Mouse (Mus musculus): Measurements from ENCODE around the gene Gm49027.
A peak's percentile ranks its signal among the peaks of the same experiment; 100 is the strongest.

Gene Gm49027

DNA sequence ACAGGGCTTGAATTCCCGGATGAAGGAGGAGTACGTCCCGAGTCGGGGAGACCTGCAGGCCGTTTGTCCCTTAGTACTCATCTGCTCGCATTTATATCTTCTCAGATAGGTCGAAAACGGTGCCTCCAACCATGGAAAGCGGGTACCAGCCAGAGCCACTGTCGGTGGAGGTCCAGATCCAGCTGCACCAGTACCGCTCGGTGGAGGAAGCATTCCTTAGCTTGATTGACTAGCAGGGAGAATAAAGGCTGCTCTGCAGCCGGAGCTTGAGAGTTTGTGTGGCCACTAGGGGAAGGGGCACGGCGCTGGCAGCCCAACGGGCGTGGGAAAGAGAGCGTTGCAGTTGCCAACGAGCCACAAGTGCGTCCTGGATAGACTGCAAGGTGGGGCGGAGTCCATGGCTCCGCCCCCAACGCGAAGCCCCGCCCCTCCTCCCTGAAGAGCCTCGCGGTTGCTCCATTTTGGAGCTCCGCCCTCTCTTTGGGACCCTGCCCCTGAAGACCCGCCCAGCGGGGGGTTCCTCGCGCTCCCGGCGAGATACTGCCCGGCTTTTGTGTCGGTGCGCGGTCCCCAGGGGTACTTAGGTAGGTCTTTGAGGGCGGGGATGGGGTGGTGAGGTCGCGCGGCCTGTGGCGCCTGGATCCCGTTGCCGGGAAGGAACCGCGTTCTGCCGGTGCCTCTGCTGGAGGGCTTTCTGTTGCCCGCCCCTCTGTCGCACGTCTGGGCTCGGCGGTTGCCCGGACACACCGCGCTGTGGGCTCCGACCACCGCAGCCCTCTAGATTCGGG, 17.2 kb downstream of the Gm49027 start:
- DNase-seq (ENCODE audit: low read depth, low spot score), result peak; percentile 60

DNA sequence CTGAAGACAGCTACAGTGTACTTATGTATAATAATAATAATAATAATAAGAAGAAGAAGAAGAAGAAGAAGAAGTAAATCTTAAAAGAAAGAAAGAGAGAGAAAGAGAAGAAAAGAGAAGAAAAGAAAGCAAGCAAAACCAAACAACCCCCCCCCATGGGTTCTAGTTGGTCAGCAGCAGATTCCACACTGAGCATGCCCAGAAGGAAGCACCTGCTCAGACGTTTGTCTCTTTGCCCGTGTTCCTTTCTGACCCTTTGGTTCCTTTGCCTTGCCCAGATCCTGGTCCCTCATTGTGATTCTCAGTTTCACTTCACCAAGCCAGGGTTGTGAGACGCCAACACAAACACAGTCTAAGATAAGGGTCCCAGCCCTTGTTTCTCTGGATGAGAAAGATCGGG, 23.3 kb downstream of the Gm49027 start:
- DNase-seq (ENCODE audit: low read depth, low spot score), result no peak

DNA sequence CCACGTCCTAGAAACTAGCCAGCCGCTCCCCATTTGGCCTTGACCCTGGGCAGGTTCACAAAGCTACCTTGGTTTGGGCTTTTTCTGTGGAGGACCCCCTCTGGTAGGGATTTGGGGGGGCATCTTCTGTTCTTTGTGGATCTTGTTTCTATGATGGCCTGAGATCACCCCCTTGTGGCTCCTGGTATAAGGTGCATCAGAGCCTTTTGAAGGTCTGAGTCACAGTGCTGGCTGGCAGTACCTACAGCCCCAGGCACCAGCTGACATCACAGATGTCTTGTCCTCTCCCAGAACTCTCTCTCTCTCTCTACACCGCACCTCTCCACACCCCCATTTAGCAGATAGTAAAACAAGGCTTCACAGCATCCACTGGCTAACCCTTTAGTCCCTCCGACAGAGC, 25.6 kb downstream of the Gm49027 start:
- no peak for DNase-seq (ENCODE audit: low read depth, low spot score)

DNA sequence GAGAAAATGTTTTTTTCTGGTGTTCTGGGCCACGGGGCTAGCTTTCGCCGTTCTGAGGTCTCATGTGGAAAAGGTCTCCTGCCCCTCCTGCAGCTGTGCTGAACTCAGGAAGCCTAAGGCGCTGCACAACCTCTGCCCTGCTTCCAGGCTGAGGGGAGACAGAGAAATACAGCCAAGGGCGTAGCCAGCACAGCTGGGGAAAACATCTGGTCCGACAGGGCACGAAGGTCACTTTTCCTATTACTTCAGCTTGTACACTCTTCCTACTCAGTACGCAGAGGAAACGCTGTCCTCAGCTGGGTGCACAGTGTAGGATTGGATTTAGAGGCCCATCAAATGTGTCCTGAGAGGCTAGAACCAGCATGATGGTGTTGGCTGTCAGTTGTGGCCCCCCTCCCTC, 35.4 kb downstream of the Gm49027 start:
- peak; percentile 58 for DNase-seq (ENCODE audit: low read depth, low spot score)

DNA sequence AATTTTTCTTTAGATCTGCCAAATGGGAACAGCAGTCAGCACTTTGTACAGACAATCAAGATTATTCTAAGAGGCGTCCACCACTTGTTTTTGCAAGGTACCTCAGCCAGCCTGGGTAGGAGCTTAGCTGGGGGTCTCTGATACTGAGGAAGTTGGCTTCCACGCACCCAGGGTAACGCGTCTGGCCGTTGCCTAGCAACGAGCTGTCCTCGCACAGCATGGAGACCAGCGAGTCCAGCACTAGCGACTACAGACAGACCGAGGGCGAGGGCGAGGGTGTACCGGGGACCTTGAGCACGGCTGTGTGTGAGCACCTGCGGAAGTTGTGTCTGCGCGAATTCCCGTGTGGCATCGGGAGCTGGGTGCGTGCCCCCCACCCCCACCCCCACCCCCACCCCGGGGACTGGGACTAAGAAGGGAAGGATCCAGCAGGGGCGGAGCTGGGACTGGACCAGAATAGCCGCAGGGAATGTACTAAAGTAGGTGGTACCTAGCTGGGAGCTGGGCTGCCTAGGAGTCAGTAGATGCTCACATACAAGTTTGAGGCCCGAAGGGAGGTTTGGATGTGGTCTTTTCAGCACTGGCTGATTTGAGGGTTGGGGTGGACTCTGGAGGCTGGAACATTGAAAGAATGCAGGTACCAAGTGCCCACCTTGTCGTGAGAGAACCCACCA, 36.0 kb downstream of the Gm49027 start, which contains the start of the genes Lrrc43 and Il31:
TSS of gene Lrrc43 (plus strand) at position 194 of the 674 bp plus-strand sequence.
TSS of gene Il31 (minus strand) at position 378 of the 674 bp plus-strand sequence.
- no peak for DNase-seq (ENCODE audit: low read depth, low spot score)

DNA sequence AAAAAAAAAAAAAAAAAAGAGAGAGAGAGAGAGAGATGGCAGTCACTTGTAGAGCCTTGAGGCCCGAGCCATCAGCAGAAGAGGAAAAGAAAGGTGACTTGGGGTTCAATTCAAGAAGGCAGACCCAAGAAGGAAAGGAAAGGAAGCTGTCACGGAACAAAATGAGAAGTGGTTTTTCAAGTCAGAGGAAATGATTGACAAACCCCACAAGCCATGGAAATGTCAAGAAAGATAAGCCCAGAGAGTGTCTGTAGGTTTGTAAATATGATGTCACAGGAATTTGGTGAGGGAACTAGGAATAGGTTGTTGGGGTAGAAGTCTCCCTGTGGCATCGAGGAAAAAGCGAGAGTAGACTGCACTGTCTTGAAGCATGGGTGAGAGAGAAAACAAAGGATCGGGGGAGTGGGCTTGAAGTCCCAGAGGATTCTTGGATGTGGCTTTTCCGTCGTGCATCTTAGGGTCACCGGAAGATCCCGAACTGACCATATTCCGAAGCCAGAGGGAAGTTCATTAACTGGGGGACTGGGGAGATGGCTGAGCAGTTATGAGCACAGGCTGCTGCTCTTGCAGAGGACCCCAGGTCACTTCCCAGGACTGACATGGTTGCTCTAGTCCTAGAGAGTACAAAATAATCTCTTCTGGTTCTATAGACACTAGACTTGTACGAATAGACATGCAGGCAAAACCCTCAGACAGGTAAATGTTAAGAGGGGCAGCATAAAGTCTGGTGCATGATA, 37.5 kb downstream of the Gm49027 start:
- no peak for DNase-seq (ENCODE audit: low read depth, low spot score)

DNA sequence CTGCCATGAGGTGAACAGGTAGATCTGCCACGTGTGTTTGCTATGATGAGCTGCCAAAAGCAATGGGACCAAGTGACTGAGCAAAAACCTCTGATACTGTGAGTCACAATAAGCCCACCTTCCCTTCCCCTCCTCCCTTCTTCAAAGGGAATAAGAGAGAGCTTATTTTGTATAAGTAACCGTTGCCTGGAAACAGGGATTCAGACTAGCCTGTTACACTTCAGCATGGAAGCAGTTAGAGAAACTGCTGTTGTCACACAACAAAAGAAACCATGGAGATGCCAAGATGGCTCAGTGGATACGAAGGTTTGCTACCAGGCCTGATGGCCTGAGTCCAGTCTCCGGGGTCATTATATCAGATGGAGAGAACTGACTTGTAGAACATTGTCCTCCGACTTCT, 51.5 kb downstream of the Gm49027 start:
- DNase-seq (ENCODE audit: low read depth, low spot score), result no peak

DNA sequence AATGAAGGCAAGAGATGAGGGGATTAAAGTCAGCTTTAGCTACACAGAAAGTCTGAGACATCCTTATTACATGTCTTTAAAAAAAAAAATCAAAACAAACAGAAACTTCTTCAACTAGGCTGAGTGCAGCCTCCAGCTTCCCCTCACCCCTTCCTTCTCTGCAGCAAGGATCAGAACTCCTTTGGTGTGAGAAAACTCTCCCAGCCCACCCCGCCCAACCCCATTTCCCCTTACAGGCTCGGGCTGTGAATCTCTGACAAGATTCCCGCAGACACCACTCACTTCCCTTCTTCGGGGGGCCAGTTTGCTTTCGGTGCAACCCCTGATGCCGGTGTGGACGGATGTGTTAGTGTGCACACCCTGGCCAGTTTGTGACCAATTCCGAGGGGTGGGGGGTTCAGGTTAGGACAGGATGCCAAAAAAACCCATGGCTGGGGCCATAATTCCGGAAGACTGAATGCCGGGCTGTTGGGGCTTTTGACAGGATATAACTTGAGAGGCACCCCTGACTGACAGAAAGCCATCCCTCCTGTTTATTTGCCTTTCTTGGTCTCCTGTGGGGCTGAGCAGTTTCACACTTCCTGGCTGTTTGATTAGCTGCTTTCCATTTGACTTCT, 54.4 kb downstream of the Gm49027 start:
- no peak for DNase-seq (ENCODE audit: low read depth, low spot score)

DNA sequence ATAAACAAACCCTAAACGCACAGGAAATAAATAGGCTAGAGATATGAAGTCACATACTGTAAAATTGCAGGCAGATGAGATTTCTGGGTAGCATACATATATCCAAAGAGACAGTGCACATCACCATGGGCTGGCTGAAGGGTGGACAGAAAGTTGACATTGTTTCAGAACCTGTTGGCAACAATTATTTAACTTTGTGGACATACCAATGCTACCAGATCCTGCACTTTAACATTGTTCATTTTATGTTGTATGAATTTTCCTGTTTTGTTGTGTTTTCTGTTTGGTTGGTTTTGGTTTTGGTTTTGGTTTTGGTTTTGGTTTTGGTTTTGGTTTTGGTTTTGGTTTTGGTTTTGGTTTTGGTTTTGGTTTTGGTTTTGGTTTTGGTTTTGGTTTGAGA, 60.6 kb downstream of the Gm49027 start:
- no peak for DNase-seq (ENCODE audit: low read depth, low spot score)
